In the genomic region with DNA sequence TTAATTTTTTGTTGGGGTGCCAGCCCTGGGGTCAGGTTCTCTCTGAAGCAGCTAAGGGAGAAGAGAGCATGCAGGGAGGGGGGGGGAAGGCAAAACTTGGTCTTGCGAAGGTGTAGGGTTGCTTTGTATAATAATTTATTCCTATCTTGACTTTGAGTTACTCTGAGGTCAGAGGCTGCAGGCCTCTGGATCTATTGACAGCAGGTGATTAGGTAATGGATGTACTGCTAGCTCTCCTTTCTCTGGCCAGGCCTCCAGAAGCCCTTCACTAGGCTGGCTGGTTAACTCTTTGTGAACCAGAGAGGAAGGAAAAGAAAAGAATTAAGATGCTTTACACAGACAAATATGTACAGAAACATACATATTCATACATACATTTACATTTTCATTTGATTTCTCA, we compare ENCODE assay signal across 22 mouse cellular contexts. TPM values are rescaled to one million over a fixed set of nuclear protein-coding genes. Genes with fewer than 3 reads are reported as not detected.
DNase-seq lines count a peak whose midpoint lies in the region; ATAC-seq and TF ChIP-seq lines count a peak whose summit lies in the region.
"Had no signal": no experiment of that assay in that cellular context is flagged by ENCODE, and none has a peak within 500 bp of the region (broad histone marks: within the 10 kb centered on the region; RNA-seq: fewer than 3 reads in every experiment).

No protein-coding gene starts in this region.

- peak; percentile 70 for DNase-seq in heart, adult 11 months
- no peak for DNase-seq in heart, postnatal 10 days
- no peak for DNase-seq in liver
- DNase-seq in liver, postnatal 0 days, result no peak
- DNase-seq in liver, embryonic 11.5 days (ENCODE audit: low spot score), result no peak
- DNase-seq: adrenal gland, adult 2 months; adrenal gland, adult 8-10 months; adrenal gland, postnatal 10 days; adrenal gland, postnatal 14 days; adrenal gland, postnatal 25 days; adrenal gland, postnatal 36 days; B cell, adult 2 months; cerebellum, adult 11 months; cerebellum, adult 11-12 months had no signal

- H3K9ac ChIP-seq in liver, embryonic 15.5 days, result no peak overlapping the region
- no peak overlapping the region for H3K9ac ChIP-seq in liver, embryonic 16.5 days (ENCODE audit: low read depth, low read length)
- H3K9ac ChIP-seq in liver, embryonic 12.5 days, result no peak overlapping the region
- H3K9ac ChIP-seq in liver, postnatal 0 days (replicated peaks), result no peak overlapping the region
- H3K9ac ChIP-seq in liver, embryonic 11.5 days (ENCODE audit: low read depth, low read length), result no peak overlapping the region

- TF ChIP-seq CTCF in liver, postnatal 0 days (IDR thresholded peaks at IDR 0.05; ENCODE audit: low read depth), result no peak

- intact Hi-C loops in heart, postnatal 10 days (cut with DNase I), result no loop called here

- WGBS in liver, embryonic 15.5 days (ENCODE audit: insufficient replicate concordance), result 77% methylated on average over 1 of the region's 1 CpGs
- 73% methylated on average over 1 of the region's 1 CpGs for WGBS in liver, embryonic 16.5 days (ENCODE audit: insufficient replicate concordance)
- WGBS in liver, embryonic 12.5 days (ENCODE audit: insufficient replicate concordance), result 56% methylated on average over 1 of the region's 1 CpGs
- WGBS in liver, postnatal 0 days (ENCODE audit: insufficient replicate concordance), result 44% methylated on average over 1 of the region's 1 CpGs
- WGBS in liver, embryonic 11.5 days, result 39% methylated on average over 1 of the region's 1 CpGs

- no peaks in the 10 kb centered on the region for H3K4me1 ChIP-seq in liver, embryonic 15.5 days (replicated peaks)
- H3K4me1 ChIP-seq in liver, embryonic 16.5 days (ENCODE audit: control insufficient read depth, low read depth, low read length), result no peaks in the 10 kb centered on the region
- no peaks in the 10 kb centered on the region for H3K4me1 ChIP-seq in liver, embryonic 12.5 days
- H3K4me1 ChIP-seq in liver, postnatal 0 days (ENCODE audit: insufficient read depth), result no peaks in the 10 kb centered on the region
- no peaks in the 10 kb centered on the region for H3K4me1 ChIP-seq in liver, embryonic 11.5 days (replicated peaks; ENCODE audit: control insufficient read depth, insufficient read depth, low read length)

- TF ChIP-seq EP300 in liver, postnatal 0 days (IDR thresholded peaks at IDR 0.05; ENCODE audit: low read depth), result no peak

- no peak overlapping the region for H3K4me3 ChIP-seq in liver, embryonic 15.5 days (replicated peaks)
- H3K4me3 ChIP-seq in liver, embryonic 16.5 days (ENCODE audit: low read depth, low read length), result no peak overlapping the region
- no peak overlapping the region for H3K4me3 ChIP-seq in liver, embryonic 12.5 days
- H3K4me3 ChIP-seq in liver, postnatal 0 days (ENCODE audit: low read depth, low read length), result no peak overlapping the region
- no peak overlapping the region for H3K4me3 ChIP-seq in liver, embryonic 11.5 days (ENCODE audit: low read depth, low read length)

- H3K36me3 ChIP-seq in liver, embryonic 15.5 days (replicated peaks), result peaks cover 15% of the 10 kb centered on the region
- H3K36me3 ChIP-seq in liver, embryonic 16.5 days (ENCODE audit: control insufficient read depth, insufficient read depth), result 0 out of 2 replicates have a peak, but pooled peaks cover 3% of the 10 kb centered on the region
- peaks cover 14% of the 10 kb centered on the region for H3K36me3 ChIP-seq in liver, embryonic 12.5 days
- H3K36me3 ChIP-seq in liver, postnatal 0 days (replicated peaks; ENCODE audit: insufficient read depth, low read length), result 0 out of 2 replicates have a peak, but pooled peaks cover 2% of the 10 kb centered on the region
- H3K36me3 ChIP-seq in liver, embryonic 11.5 days (ENCODE audit: control insufficient read depth, insufficient read depth, low read length), result peaks cover 2% of the 10 kb centered on the region; the same call in 1 of the 2 replicates

- H3K4me2 ChIP-seq in liver, embryonic 15.5 days, result no peak overlapping the region
- H3K4me2 ChIP-seq in liver, embryonic 16.5 days (ENCODE audit: low read depth, low read length), result no peak overlapping the region
- H3K4me2 ChIP-seq in liver, embryonic 12.5 days, result no peak overlapping the region
- H3K4me2 ChIP-seq in liver, postnatal 0 days (ENCODE audit: low read depth, low read length), result no peak overlapping the region
- H3K4me2 ChIP-seq in liver, embryonic 11.5 days, result no peak overlapping the region

- 0 out of 2 replicates have a peak, but pooled peaks have one; percentile 40 for ATAC-seq in liver, embryonic 15.5 days (ENCODE audit: insufficient read depth)
- peak; percentile 65 for ATAC-seq in liver, embryonic 16.5 days (ENCODE audit: low read depth)
- no peak for ATAC-seq in liver, embryonic 12.5 days
- peak; percentile 80 for ATAC-seq in liver, postnatal 0 days
- no peak for ATAC-seq in liver, embryonic 11.5 days (replicated peaks; ENCODE audit: low FRiP score)
- ATAC-seq: activated CD4-positive, CD25-positive, alpha-beta regulatory T cell, adult 4 months; CD4-positive, CD25-positive, alpha-beta regulatory T cell, adult 4 months; Patski had no signal

- H3K9me3 ChIP-seq in liver, embryonic 15.5 days (replicated peaks), result no peaks in the 10 kb centered on the region
- H3K9me3 ChIP-seq in liver, embryonic 16.5 days (replicated peaks; ENCODE audit: control insufficient read depth, low read length), result no peaks in the 10 kb centered on the region
- no peaks in the 10 kb centered on the region for H3K9me3 ChIP-seq in liver, embryonic 12.5 days (replicated peaks)
- H3K9me3 ChIP-seq in liver, postnatal 0 days (ENCODE audit: low read length), result no peaks in the 10 kb centered on the region
- no peaks in the 10 kb centered on the region for H3K9me3 ChIP-seq in liver, embryonic 11.5 days (ENCODE audit: control insufficient read depth, low read length)
- H3K9me3 ChIP-seq: G1E had no signal

- H3K27ac ChIP-seq in liver, embryonic 15.5 days (replicated peaks), result no peak overlapping the region
- no peak overlapping the region for H3K27ac ChIP-seq in liver, embryonic 16.5 days (ENCODE audit: low read length)
- no peak overlapping the region for H3K27ac ChIP-seq in liver, embryonic 12.5 days
- no peak overlapping the region for H3K27ac ChIP-seq in liver, postnatal 0 days (ENCODE audit: low read depth)
- H3K27ac ChIP-seq in liver, embryonic 11.5 days (ENCODE audit: low read depth, low read length), result no peak overlapping the region

- no peaks in the 10 kb centered on the region for H3K27me3 ChIP-seq in liver, embryonic 15.5 days
- no peaks in the 10 kb centered on the region for H3K27me3 ChIP-seq in liver, embryonic 16.5 days (ENCODE audit: control insufficient read depth, insufficient read depth, low read depth, low read length)
- no peaks in the 10 kb centered on the region for H3K27me3 ChIP-seq in liver, embryonic 12.5 days (replicated peaks)
- no peaks in the 10 kb centered on the region for H3K27me3 ChIP-seq in liver, postnatal 0 days (ENCODE audit: insufficient read depth, low read length)
- no peaks in the 10 kb centered on the region for H3K27me3 ChIP-seq in liver, embryonic 11.5 days (replicated peaks; ENCODE audit: control insufficient read depth, insufficient read depth, low read length)
- H3K27me3 ChIP-seq: CH12.LX, Patski had no signal

RNA-seq across cellular contexts. Expression of a gene that starts 9.6 kb away (rescaled TPM):
- total RNA-seq in heart, postnatal 10 days (2021), result 10 to 100 TPM; 21.1 to 21.3 TPM
- 8.3 and 8.7 TPM in 2 replicates for polyA plus RNA-seq in liver, embryonic 15.5 days (2015; fragmentation: Nextera tagmentation; extraction: Ambion mirVana)
- 7.4 and 7.8 TPM in 2 replicates for polyA plus RNA-seq in liver, embryonic 16.5 days (2015; fragmentation: Nextera tagmentation; extraction: Ambion mirVana)
- polyA plus RNA-seq in liver, embryonic 12.5 days (2016; fragmentation: Nextera tagmentation; extraction: Ambion mirVana), result 16.4 and 17.0 TPM in 2 replicates
- polyA plus RNA-seq in liver, postnatal 0 days (2015; fragmentation: Nextera tagmentation; extraction: Ambion mirVana), result 9.8 and 10.3 TPM in 2 replicates
- 17.9 and 18.3 TPM in 2 replicates for polyA plus RNA-seq in liver, embryonic 11.5 days (2014; fragmentation: Nextera tagmentation; extraction: Ambion mirVana)

Comparison
In these comparisons a context has a peak if more than half of its experiments do, and no peak if none do; other contexts are left out.
1. ATAC-seq: peak in liver, embryonic 15.5 days (single experiment), liver, embryonic 16.5 days (single experiment) and liver, postnatal 0 days (single experiment); none in liver, embryonic 12.5 days (single experiment) and liver, embryonic 11.5 days (single experiment).